Mouse (Mus musculus): Measurements from ENCODE around the gene Trem3. TPM values are rescaled to one million over a fixed set of nuclear protein-coding genes. Genes with fewer than 3 reads are reported as not detected.

Gene Trem3
- polyA plus RNA-seq, 1 experiment from 2014 or later = 0.06 TPM

- DNase-seq (ENCODE audit: low read depth, low spot score) (no peak), ATAC-seq (no peak)
- ChIA-PET POLR2A (no interaction called here), CTCF (interaction anchor here (1.7 kb wide), 1 partner anchor 65 kb away, joined by 8 read pairs; no protein-coding TSS in a partner anchor)
- peaks cover 10% of the 10 kb centered on the region for H3K27me3 ChIP-seq
- in situ Hi-C loops (cut with MboI; ENCODE audit: low pct_unique_long_range_greater_than_20kb) = loop anchor here (10.0 kb wide), 1 partner anchor 133 kb away; the partner anchor contains the start of gene Nfya
- TF ChIP-seq CTCF (IDR thresholded peaks at IDR 0.05) = no peak
These were observed 24.6 kb downstream of the Trem3 start for GRCm38 (mm10) chr17:48272158-48272557.

- ATAC-seq (no peak), DNase-seq (ENCODE audit: low read depth, low spot score) (no peak)
- in situ Hi-C loops (cut with MboI; ENCODE audit: low pct_unique_long_range_greater_than_20kb) = loop anchor here (10.0 kb wide), 1 partner anchor 132 kb away; the partner anchor contains the start of gene Nfya
- CTCF ChIA-PET = interaction anchor here (1.1 to 2.9 kb wide), 3 partner anchors 10 to 64 kb away, joined by 3 to 23 read pairs (median 8); no protein-coding TSS in a partner anchor
- peaks cover 10% of the 10 kb centered on the region for H3K27me3 ChIP-seq
- POLR2A ChIA-PET = no interaction called here
- TF ChIP-seq CTCF (IDR thresholded peaks at IDR 0.05) = no peak
These were observed 25.0 kb downstream of the Trem3 start for GRCm38 (mm10) chr17:48272598-48272997.

- CTCF ChIA-PET = interaction anchor here (0.8 to 3.2 kb wide), 6 partner anchors 9 to 96 kb away, joined by 3 to 23 read pairs (median 6); no protein-coding TSS in a partner anchor
- POLR2A ChIA-PET = no interaction called here
These were observed 26.5 kb downstream of the Trem3 start for GRCm38 (mm10) chr17:48274098-48274497.

GRCm38 (mm10) chr17:48274885-48275284 is 27.3 kb downstream of the Trem3 start:
- DNase-seq (ENCODE audit: low read depth, low spot score) (no peak), ATAC-seq (peak; percentile 62)
- peak; percentile 77 for TF ChIP-seq CTCF (IDR thresholded peaks at IDR 0.05)
- H3K27me3 ChIP-seq = peaks cover 7% of the 10 kb centered on the region
- in situ Hi-C loops (cut with MboI; ENCODE audit: low pct_unique_long_range_greater_than_20kb) = loop anchor here (5.0 to 25.0 kb wide), 3 partner anchors 62 to 337 kb away; partner anchors contain the start of gene Nfya
- ChIA-PET CTCF (interaction anchor here (0.8 to 3.2 kb wide), 8 partner anchors 9 to 333 kb away, joined by 3 to 23 read pairs (median 4); no protein-coding TSS in a partner anchor), POLR2A (no interaction called here)

More at GRCm38 (mm10) chr17:48274098-48274497, 26.5 kb downstream of the Trem3 start:
- TF ChIP-seq CTCF (IDR thresholded peaks at IDR 0.05) = no peak
- DNase-seq (ENCODE audit: low read depth, low spot score) (no peak), ATAC-seq (no peak)
- H3K27me3 ChIP-seq = peaks cover 6% of the 10 kb centered on the region
- in situ Hi-C loops (cut with MboI; ENCODE audit: low pct_unique_long_range_greater_than_20kb) = loop anchor here (10.0 kb wide), 1 partner anchor 131 kb away; the partner anchor contains the start of gene Nfya

- CTCF ChIA-PET = interaction anchor here (1.1 to 3.2 kb wide), 4 partner anchors 11 to 332 kb away, joined by 3 to 11 read pairs (median 4); no protein-coding TSS in a partner anchor
- DNase-seq (ENCODE audit: low read depth, low spot score) = no peak
- peaks cover 9% of the 10 kb centered on the region for H3K27me3 ChIP-seq
- ATAC-seq = no peak
- POLR2A ChIA-PET = no interaction called here
- in situ Hi-C loops (cut with MboI; ENCODE audit: low pct_unique_long_range_greater_than_20kb) = loop anchor here (5.0 to 25.0 kb wide), 3 partner anchors 62 to 337 kb away; partner anchors contain the start of gene Nfya
- TF ChIP-seq CTCF (IDR thresholded peaks at IDR 0.05) = no peak
These were observed 28.2 kb downstream of the Trem3 start for GRCm38 (mm10) chr17:48275736-48276135.

GRCm38 (mm10) chr17:48278381-48278780 is 30.8 kb downstream of the Trem3 start:
- ChIA-PET POLR2A (no interaction called here), CTCF (interaction anchor here (1.6 kb wide), 1 partner anchor 9 kb away, joined by 5 read pairs; no protein-coding TSS in a partner anchor)
- DNase-seq (ENCODE audit: low read depth, low spot score) (no peak), ATAC-seq (no peak)
- in situ Hi-C loops (cut with MboI; ENCODE audit: low pct_unique_long_range_greater_than_20kb) = loop anchor here (5.0 to 25.0 kb wide), 3 partner anchors 59 to 334 kb away; partner anchors contain the start of gene Nfya
- no peak for TF ChIP-seq CTCF (IDR thresholded peaks at IDR 0.05)
- H3K27me3 ChIP-seq = peaks cover 4% of the 10 kb centered on the region

- ChIA-PET POLR2A (no interaction called here), CTCF (no interaction called here)
- TF ChIP-seq CTCF (IDR thresholded peaks at IDR 0.05) = no peak
- ATAC-seq (no peak), DNase-seq (ENCODE audit: low read depth, low spot score) (no peak)
- H3K27me3 ChIP-seq = peaks cover 4% of the 10 kb centered on the region
- in situ Hi-C loops (cut with MboI; ENCODE audit: low pct_unique_long_range_greater_than_20kb) = loop anchor here (5.0 to 25.0 kb wide), 3 partner anchors 58 to 333 kb away; partner anchors contain the start of gene Nfya
These were observed 31.4 kb downstream of the Trem3 start for GRCm38 (mm10) chr17:48279002-48279401.

GRCm38 (mm10) chr17:48280943-48281738 is 33.6 kb downstream of the Trem3 start:
- H3K27me3 ChIP-seq = peaks cover 4% of the 10 kb centered on the region
- DNase-seq (ENCODE audit: low read depth, low spot score) (no peak), ATAC-seq (no peak)
- no peak for TF ChIP-seq CTCF (IDR thresholded peaks at IDR 0.05)
- ChIA-PET CTCF (interaction anchor here (1.2 kb wide), 1 partner anchor 56 kb away, joined by 6 read pairs; no protein-coding TSS in a partner anchor), POLR2A (no interaction called here)
- in situ Hi-C loops (cut with MboI; ENCODE audit: low pct_unique_long_range_greater_than_20kb) = loop anchor here (25.0 kb wide), 1 partner anchor 331 kb away; no protein-coding TSS in a partner anchor

GRCm38 (mm10) chr17:48281739-48282085 is 34.1 kb downstream of the Trem3 start:
- in situ Hi-C loops (cut with MboI; ENCODE audit: low pct_unique_long_range_greater_than_20kb) = loop anchor here (25.0 kb wide), 1 partner anchor 331 kb away; no protein-coding TSS in a partner anchor
- no peak for ATAC-seq
- no peak for DNase-seq (ENCODE audit: low read depth, low spot score)
- TF ChIP-seq CTCF (IDR thresholded peaks at IDR 0.05) = no peak
- POLR2A ChIA-PET = no interaction called here
- H3K27me3 ChIP-seq = peaks cover 4% of the 10 kb centered on the region
- CTCF ChIA-PET = no interaction called here

GRCm38 (mm10) chr17:48286765-48287164 is 39.2 kb downstream of the Trem3 start:
- peak; percentile 43 for TF ChIP-seq CTCF (IDR thresholded peaks at IDR 0.05)
- ATAC-seq (no peak), DNase-seq (ENCODE audit: low read depth, low spot score) (no peak)
- peaks cover 4% of the 10 kb centered on the region for H3K27me3 ChIP-seq
- POLR2A ChIA-PET = interaction anchor here (0.8 kb wide), 1 partner anchor 16 kb away, joined by 3 read pairs; no protein-coding TSS in a partner anchor
- CTCF ChIA-PET = interaction anchor here (0.9 to 1.6 kb wide), 6 partner anchors 9 to 50 kb away, joined by 3 to 5 read pairs (median 4); no protein-coding TSS in a partner anchor
- in situ Hi-C loops (cut with MboI; ENCODE audit: low pct_unique_long_range_greater_than_20kb) = loop anchor here (25.0 kb wide), 1 partner anchor 326 kb away; no protein-coding TSS in a partner anchor
